Mouse (Mus musculus) WW6 (cell line): Measurements from ENCODE around the gene Vmn1r30.

ENCODE experiments used
- DNase-seq: peaks from one replicate; pipeline ENCODE4 v3.0.0-alpha.2; 2013; ENCODE audit warnings: low read depth, low spot score

The Vmn1r30 gene

DNA sequence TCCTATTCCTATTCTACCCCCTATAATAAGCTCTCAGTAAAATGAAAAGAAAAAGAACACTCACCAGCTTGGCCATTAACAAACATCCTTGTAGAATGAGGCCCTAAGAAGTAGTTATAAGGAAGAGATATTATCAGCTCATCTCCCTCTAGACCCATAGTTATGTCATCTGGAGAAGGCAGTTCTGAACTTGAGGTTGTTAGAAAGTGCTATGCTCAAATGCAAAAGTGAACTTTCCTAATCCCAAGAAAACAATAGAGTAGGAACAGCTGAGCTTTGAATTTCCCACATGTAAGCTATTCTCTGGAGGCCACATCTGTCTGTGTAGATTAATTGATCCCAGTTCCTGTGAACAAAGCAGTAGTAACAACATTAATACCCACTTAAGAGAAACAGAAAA is at the start of gene Vmn1r30:
Vmn1r30 (minus strand) TSS at position 101 of the 400 bp plus-strand sequence.
- DNase-seq = no peak

DNA sequence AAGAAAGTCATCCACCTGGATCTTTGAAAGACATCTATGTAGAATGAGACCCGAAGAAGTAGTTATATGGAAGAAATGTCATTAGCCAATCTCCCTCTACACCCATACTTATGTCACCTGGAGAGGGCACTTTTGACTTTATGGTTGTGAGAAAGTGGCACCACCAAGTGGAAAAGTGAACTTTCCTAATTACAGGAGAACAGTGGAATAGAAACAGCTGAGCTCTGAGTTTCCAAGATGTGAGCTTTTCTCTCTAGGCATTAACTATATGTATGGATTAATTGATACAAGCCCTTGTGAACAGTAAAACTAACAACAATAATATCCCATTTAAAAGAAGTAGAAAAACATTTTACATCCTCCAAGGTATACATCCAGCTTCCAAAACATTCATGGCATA is 32.0 kb upstream of the Vmn1r30 start, which contains the start of gene Vmn1r31:
Vmn1r31 (minus strand) TSS at position 101 of the 400 bp plus-strand sequence.
- no peak for DNase-seq
